Mouse (Mus musculus) stomach, embryonic 14.5 days (tissue): ENCODE results near the gene Rtp4. TPM values are rescaled to one million over a fixed set of nuclear protein-coding genes. Genes with fewer than 3 reads are reported as not detected.

Experiments
- polyA plus RNA-seq: library from polyadenylated mRNA; unstranded; fragments of >200 nt; fragmentation: Nextera tagmentation; extraction: Ambion mirVana; gene quantifications from 2 replicates; pipeline ENCODE4 v1.2.1, GENCODE M21; 2014

The Rtp4 gene
- polyA plus RNA-seq, 1 experiment from 2014 or later, result 4.8 TPM

Other genes with a start within 250 kb of the Rtp4 start
- not detected in 2 replicates for gene Rtp1, start 91.2 kb upstream of the Rtp4 start, polyA plus RNA-seq
- gene Masp1, start 524 bp downstream of the Rtp4 start, polyA plus RNA-seq, result 0.90 and 1.3 TPM in 2 replicates